Mouse (Mus musculus): ENCODE measurements around the gene Ccm2. TPM values are rescaled to one million over a fixed set of nuclear protein-coding genes. Genes with fewer than 3 reads are reported as not detected.

The Ccm2 gene
- polyA plus RNA-seq, 1 experiment from 2014 or later = 88.2 TPM

GRCm38 (mm10) chr11:6596205-6596604 is 49.5 kb downstream of the Ccm2 start:
- no peak overlapping the region for H3K27ac ChIP-seq (ENCODE audit: low read depth, low read length)
- WGBS = 96% methylated on average over 6 of the region's 6 CpGs
- no peak for DNase-seq (ENCODE audit: low spot score)
- H3K9me3 ChIP-seq (ENCODE audit: control insufficient read depth, low read length) = no peaks in the 10 kb centered on the region
- H3K9ac ChIP-seq (ENCODE audit: low read depth, low read length) = no peak overlapping the region
- H3K4me2 ChIP-seq (replicated peaks; ENCODE audit: low read depth, low read length) = no peak overlapping the region
- ATAC-seq (ENCODE audit: low FRiP score) = no peak
- H3K4me3 ChIP-seq (ENCODE audit: low read depth, low read length) = no peak overlapping the region
- H3K36me3 ChIP-seq (ENCODE audit: control insufficient read depth, insufficient read depth, low read length) = peaks cover 7% of the 10 kb centered on the region
- H3K27me3 ChIP-seq (ENCODE audit: control insufficient read depth, insufficient read depth, low read length) = no peaks in the 10 kb centered on the region
- peaks cover 20% of the 10 kb centered on the region for H3K4me1 ChIP-seq (replicated peaks; ENCODE audit: control insufficient read depth, insufficient read depth, low read length)

GRCm38 (mm10) chr11:6596616-6597015 is 49.9 kb downstream of the Ccm2 start:
- Histone ChIP-seq H3K4me1 (replicated peaks; ENCODE audit: control insufficient read depth, insufficient read depth, low read length) (peaks cover 20% of the 10 kb centered on the region), H3K4me2 (replicated peaks; ENCODE audit: low read depth, low read length) (no peak overlapping the region), H3K4me3 (ENCODE audit: low read depth, low read length) (no peak overlapping the region), H3K36me3 (ENCODE audit: control insufficient read depth, insufficient read depth, low read length) (peaks cover 7% of the 10 kb centered on the region), H3K9ac (ENCODE audit: low read depth, low read length) (no peak overlapping the region), H3K27me3 (ENCODE audit: control insufficient read depth, insufficient read depth, low read length) (no peaks in the 10 kb centered on the region), H3K9me3 (ENCODE audit: control insufficient read depth, low read length) (no peaks in the 10 kb centered on the region), H3K27ac (ENCODE audit: low read depth, low read length) (no peak overlapping the region)
- DNase-seq (ENCODE audit: low spot score) (no peak), ATAC-seq (ENCODE audit: low FRiP score) (no peak)
- 89% methylated on average over 3 of the region's 3 CpGs for WGBS

GRCm38 (mm10) chr11:6597523-6597922 is 50.8 kb downstream of the Ccm2 start:
- H3K36me3 ChIP-seq (ENCODE audit: control insufficient read depth, insufficient read depth, low read length) = peaks cover 4% of the 10 kb centered on the region
- H3K4me3 ChIP-seq (ENCODE audit: low read depth, low read length) = no peak overlapping the region
- no peak for ATAC-seq (ENCODE audit: low FRiP score)
- no peak overlapping the region for H3K9ac ChIP-seq (ENCODE audit: low read depth, low read length)
- H3K27ac ChIP-seq (ENCODE audit: low read depth, low read length) = no peak overlapping the region
- H3K9me3 ChIP-seq (ENCODE audit: control insufficient read depth, low read length) = no peaks in the 10 kb centered on the region
- no peak overlapping the region for H3K4me2 ChIP-seq (replicated peaks; ENCODE audit: low read depth, low read length)
- H3K27me3 ChIP-seq (ENCODE audit: control insufficient read depth, insufficient read depth, low read length) = no peaks in the 10 kb centered on the region
- DNase-seq (ENCODE audit: low spot score) = peak; percentile 18
- 83% methylated on average over 7 of the region's 7 CpGs for WGBS
- peaks cover 20% of the 10 kb centered on the region for H3K4me1 ChIP-seq (replicated peaks; ENCODE audit: control insufficient read depth, insufficient read depth, low read length)

DNA sequence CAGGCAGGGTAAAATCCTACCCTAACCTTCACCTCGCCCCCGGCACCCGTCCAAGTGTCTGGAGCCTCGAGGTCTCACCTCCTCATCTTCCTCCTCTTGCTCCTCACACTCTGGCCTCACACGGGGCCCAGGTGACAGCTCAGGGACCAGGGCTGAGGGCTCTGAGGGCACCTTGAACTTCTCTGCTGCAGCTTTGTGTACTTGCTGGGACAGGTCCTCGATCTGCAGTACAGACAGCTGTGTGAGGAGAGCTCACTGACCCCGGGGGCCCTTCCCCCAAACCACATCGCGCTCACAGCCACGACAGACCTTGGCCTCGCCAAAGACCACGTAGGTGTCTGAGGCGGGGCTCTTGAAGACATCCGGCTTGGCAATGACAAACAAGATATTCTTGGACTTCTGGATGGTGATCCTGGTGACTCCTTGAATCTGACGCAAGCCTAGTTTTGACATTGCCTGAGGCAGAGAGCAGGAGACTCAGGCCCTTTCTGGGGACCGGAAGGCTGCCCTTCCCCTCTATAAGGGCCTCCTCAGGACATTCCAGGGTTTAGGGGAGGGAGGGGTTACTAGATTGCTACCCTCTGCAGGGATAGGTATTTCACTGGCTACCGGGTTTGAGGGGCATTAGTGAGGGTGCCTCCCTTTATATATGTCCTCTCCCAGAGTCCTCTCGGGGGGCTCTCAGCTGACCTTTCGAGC is 51.7 kb downstream of the Ccm2 start:
- Histone ChIP-seq H3K4me1 (replicated peaks; ENCODE audit: control insufficient read depth, insufficient read depth, low read length) (peaks cover 20% of the 10 kb centered on the region), H3K36me3 (ENCODE audit: control insufficient read depth, insufficient read depth, low read length) (peaks cover 3% of the 10 kb centered on the region)
- ATAC-seq (ENCODE audit: low FRiP score) = peak; percentile 20

DNA sequence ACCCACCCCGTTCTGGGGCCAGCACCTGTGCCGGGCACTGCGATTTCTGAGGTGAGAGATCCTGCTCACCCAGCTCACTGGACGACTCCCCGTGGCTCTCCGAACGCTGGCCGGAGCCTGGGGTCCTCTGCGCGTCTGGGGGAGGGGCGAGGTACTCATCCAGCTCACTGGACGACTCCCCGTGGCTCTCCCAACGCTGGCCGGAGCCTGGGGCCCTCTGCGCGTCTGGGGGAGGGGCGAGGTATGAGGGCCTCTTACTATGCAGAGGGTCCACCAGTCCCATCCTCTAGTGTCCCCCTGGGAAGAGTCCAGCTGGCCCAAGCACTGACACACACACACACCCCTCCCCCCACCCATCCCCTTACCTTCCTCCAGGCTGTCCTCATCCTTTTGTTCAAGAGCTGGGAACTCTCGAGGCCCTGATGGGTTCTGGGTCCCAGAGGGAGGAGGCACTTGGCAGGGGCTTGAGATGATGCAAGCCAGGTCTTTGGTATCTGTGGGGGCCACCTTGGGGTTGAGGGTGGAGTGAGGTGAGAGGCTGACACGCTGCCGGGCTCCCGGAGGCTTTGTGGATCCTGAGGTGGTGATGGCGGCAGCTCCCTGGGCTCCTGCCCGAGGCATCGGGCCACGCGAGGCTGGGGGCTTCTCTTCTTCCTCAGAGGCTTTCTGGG is 52.5 kb downstream of the Ccm2 start:
- WGBS = 26% methylated on average over 20 of the region's 27 CpGs
- peaks cover 3% of the 10 kb centered on the region; the same call in 1 of the 2 replicates for H3K36me3 ChIP-seq (ENCODE audit: control insufficient read depth, insufficient read depth, low read length)
- peak; percentile 82 for ATAC-seq (ENCODE audit: low FRiP score)

More for the DNA sequence above, 51.7 kb downstream of the Ccm2 start:
- peak; percentile 7 for DNase-seq (ENCODE audit: low spot score)
- no peaks in the 10 kb centered on the region for H3K9me3 ChIP-seq (ENCODE audit: control insufficient read depth, low read length)
- H3K4me2 ChIP-seq (replicated peaks; ENCODE audit: low read depth, low read length) = peak overlapping the region; percentile 34
- H3K27ac ChIP-seq (ENCODE audit: low read depth, low read length) = peak overlapping the region; percentile 83
- H3K4me3 ChIP-seq (ENCODE audit: low read depth, low read length) = 0 out of 2 replicates have a peak overlapping the region, but pooled peaks have one; percentile 12
- H3K9ac ChIP-seq (ENCODE audit: low read depth, low read length) = peak overlapping the region; percentile 40; the same call in 1 of the 2 replicates
- 59% methylated on average over 19 of the region's 19 CpGs for WGBS
- no peaks in the 10 kb centered on the region for H3K27me3 ChIP-seq (ENCODE audit: control insufficient read depth, insufficient read depth, low read length)

DNA sequence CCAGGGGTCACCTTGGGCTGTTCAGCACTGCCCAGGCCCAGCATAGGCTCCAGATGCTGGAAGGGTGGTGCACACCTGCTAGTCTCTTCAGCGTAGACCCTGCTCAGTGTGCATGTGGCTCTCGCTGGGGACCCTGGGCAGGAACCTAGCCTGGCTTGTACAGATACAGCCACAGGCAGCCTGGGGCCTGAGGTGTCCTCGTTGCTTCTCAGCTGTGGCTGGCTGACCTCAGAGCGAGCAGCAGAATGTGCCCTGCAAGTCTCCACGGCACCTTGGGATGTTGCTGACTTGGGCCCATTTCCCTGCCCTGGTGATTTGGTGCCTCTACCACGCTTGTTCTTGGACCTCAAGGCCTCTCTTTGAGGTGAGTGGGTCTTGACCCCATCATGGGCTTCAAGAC is 53.1 kb downstream of the Ccm2 start:
- peak overlapping the region; percentile 83 for H3K27ac ChIP-seq (ENCODE audit: low read depth, low read length)
- H3K9ac ChIP-seq (ENCODE audit: low read depth, low read length) = peak overlapping the region; percentile 40; the same call in 1 of the 2 replicates
- no peaks in the 10 kb centered on the region for H3K9me3 ChIP-seq (ENCODE audit: control insufficient read depth, low read length)
- peak; percentile 10; the same call in 1 of the 2 replicates for ATAC-seq (ENCODE audit: low FRiP score)
- H3K27me3 ChIP-seq (ENCODE audit: control insufficient read depth, insufficient read depth, low read length) = peaks cover 1% of the 10 kb centered on the region
- WGBS = 77% methylated on average over 6 of the region's 6 CpGs
- no peak overlapping the region; the same call in 1 of the 2 replicates for H3K4me2 ChIP-seq (replicated peaks; ENCODE audit: low read depth, low read length)
- peak; percentile 8 for DNase-seq (ENCODE audit: low spot score)
- H3K4me3 ChIP-seq (ENCODE audit: low read depth, low read length) = no peak overlapping the region
- no peaks in the 10 kb centered on the region for H3K36me3 ChIP-seq (ENCODE audit: control insufficient read depth, insufficient read depth, low read length)
- H3K4me1 ChIP-seq (replicated peaks; ENCODE audit: control insufficient read depth, insufficient read depth, low read length) = peaks cover 22% of the 10 kb centered on the region

More for the DNA sequence above, 52.5 kb downstream of the Ccm2 start:
- peaks cover 22% of the 10 kb centered on the region for H3K4me1 ChIP-seq (replicated peaks; ENCODE audit: control insufficient read depth, insufficient read depth, low read length)
- 0 out of 2 replicates have a peak overlapping the region, but pooled peaks have one; percentile 12 for H3K4me3 ChIP-seq (ENCODE audit: low read depth, low read length)
- peak; percentile 73 for DNase-seq (ENCODE audit: low spot score)
- peak overlapping the region; percentile 34 for H3K4me2 ChIP-seq (replicated peaks; ENCODE audit: low read depth, low read length)
- peak overlapping the region; percentile 40 for H3K9ac ChIP-seq (ENCODE audit: low read depth, low read length)
- H3K27ac ChIP-seq (ENCODE audit: low read depth, low read length) = peak overlapping the region; percentile 83
- H3K9me3 ChIP-seq (ENCODE audit: control insufficient read depth, low read length) = no peaks in the 10 kb centered on the region
- no peaks in the 10 kb centered on the region; the same call in 1 of the 2 replicates for H3K27me3 ChIP-seq (ENCODE audit: control insufficient read depth, insufficient read depth, low read length)

DNA sequence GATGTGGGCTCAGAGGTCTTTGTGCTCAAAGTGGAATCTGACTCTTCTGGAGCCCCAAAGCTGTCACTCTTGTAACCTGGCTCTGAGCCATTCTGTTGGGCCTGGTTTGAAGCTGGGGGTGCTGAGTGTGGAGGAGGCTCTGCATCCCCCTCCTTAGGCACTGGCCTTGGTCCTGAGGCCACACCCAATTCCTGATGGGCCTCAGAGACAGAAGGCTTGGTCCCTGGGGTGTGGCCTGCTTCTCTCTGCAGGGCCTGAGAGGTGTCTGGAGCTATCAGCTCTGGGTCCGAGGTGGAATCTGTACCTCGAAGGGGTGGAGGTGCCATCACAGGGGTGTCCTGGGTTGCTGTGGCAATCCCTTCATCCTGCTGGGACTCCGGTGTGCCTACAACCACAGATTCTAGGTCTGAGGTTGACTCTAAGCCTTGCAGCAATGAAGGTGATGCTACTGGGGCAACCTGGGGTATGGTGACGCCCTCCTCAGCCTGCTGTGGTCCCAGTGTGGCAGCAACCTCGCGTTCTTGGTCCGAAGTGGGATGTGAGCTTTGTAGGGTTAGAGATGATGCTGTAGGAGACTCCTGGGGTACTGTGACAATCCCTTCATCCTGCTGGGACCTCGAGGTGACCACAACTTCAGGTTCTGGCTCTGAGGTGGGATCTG is 53.7 kb downstream of the Ccm2 start:
- 85% methylated on average over 8 of the region's 8 CpGs for WGBS
- H3K9me3 ChIP-seq (ENCODE audit: control insufficient read depth, low read length) = no peaks in the 10 kb centered on the region
- H3K27me3 ChIP-seq (ENCODE audit: control insufficient read depth, insufficient read depth, low read length) = peaks cover 4% of the 10 kb centered on the region
- H3K27ac ChIP-seq (ENCODE audit: low read depth, low read length) = peak overlapping the region; percentile 83
- DNase-seq (ENCODE audit: low spot score) = no peak
- ATAC-seq (ENCODE audit: low FRiP score) = no peak
- no peak overlapping the region for H3K4me2 ChIP-seq (replicated peaks; ENCODE audit: low read depth, low read length)
- H3K9ac ChIP-seq (ENCODE audit: low read depth, low read length) = no peak overlapping the region
- H3K4me1 ChIP-seq (replicated peaks; ENCODE audit: control insufficient read depth, insufficient read depth, low read length) = peaks cover 22% of the 10 kb centered on the region
- H3K36me3 ChIP-seq (ENCODE audit: control insufficient read depth, insufficient read depth, low read length) = no peaks in the 10 kb centered on the region
- no peak overlapping the region for H3K4me3 ChIP-seq (ENCODE audit: low read depth, low read length)

DNA sequence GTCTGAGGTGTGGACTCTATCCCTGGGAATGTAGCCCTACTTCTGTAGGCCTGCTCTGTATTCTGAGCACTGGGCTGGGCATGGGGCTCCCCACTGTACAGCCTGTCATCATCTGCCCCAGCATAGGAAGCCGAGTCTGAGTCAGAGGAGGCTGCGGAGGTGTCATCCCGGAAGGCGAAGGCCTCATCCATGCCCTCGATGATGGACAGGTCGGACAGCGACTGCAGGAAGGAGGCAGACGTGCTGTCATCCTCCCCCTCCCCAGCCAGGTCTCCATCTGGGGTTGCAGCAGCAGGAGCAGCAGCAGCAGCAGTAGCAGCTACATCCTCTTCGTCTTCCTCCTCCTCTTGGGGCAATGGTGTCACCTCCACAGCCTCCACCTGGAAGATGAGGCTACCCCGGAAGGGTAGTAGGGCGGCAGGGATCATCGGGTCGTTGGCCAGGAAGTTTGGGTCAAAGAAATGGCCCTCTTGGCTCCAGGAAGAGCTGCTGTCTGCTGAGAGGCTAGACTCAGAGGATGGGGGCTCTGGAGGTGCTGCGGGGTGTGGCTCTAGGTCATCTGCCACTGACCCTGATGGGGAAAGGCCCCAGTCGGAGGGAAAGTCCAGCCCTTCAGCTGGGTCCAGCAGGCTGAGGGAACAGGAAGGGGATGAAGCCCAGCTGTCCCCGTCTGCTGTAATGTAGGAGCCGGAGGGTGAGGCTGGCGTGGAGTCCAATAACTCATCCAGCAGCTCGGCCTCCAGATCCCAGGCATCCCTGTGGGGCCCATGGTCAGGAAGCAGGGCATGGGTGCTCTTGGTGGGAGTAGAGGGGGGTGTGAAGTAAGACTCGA is 55.2 kb downstream of the Ccm2 start:
- ATAC-seq (ENCODE audit: low FRiP score) = no peak
- H3K4me3 ChIP-seq (ENCODE audit: low read depth, low read length) = no peak overlapping the region
- no peaks in the 10 kb centered on the region for H3K36me3 ChIP-seq (ENCODE audit: control insufficient read depth, insufficient read depth, low read length)
- H3K4me2 ChIP-seq (replicated peaks; ENCODE audit: low read depth, low read length) = no peak overlapping the region
- peaks cover 4% of the 10 kb centered on the region for H3K27me3 ChIP-seq (ENCODE audit: control insufficient read depth, insufficient read depth, low read length)
- no peak for DNase-seq (ENCODE audit: low spot score)
- peaks cover 22% of the 10 kb centered on the region for H3K4me1 ChIP-seq (replicated peaks; ENCODE audit: control insufficient read depth, insufficient read depth, low read length)
- WGBS = 83% methylated on average over 20 of the region's 20 CpGs
- no peak overlapping the region for H3K9ac ChIP-seq (ENCODE audit: low read depth, low read length)
- no peaks in the 10 kb centered on the region for H3K9me3 ChIP-seq (ENCODE audit: control insufficient read depth, low read length)
- H3K27ac ChIP-seq (ENCODE audit: low read depth, low read length) = no peak overlapping the region

Measured in hindbrain, embryonic 11.5 days (tissue).